Mouse (Mus musculus): ENCODE results near the gene Gm40193.

DNA sequence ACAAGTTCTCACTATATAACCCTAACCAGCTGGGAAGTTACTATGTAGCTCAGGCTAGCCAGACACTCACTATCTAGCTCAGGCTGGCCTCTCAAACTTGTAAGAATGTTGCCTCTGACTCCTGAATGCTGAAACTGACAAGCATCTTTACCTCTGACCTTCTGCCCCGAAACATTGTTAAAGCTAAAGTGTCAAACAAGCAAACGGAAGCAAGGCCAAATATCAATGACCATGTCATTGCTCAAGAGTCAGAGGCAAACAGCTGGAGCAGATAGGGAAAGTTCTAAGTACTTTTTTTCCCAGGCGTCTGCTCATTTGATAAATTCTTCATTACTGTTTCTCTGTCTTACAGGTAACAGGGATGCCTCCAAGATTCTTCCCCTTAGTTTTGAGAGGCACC is 30.7 kb downstream of the Gm40193 start:
- TF ChIP-seq EP300 (IDR thresholded peaks at IDR 0.05; ENCODE audit: insufficient read depth, low read depth, low read length) (no peak), CTCF (IDR thresholded peaks at IDR 0.05; ENCODE audit: low read depth, low read length) (no peak)
